Mouse (Mus musculus) small intestine, adult 2 months (tissue): Measurements from ENCODE around the gene F9.

ENCODE experiments used
- CTCF ChIP-seq: fragments of 200-500 bp; IDR thresholded peaks from 2 replicates; pipeline ENCODE4 v1.5.1; 2012; ENCODE audit warnings: low read depth, mild to moderate bottlenecking, control low read depth, inconsistent platforms, low read length, moderate library complexity, mixed read lengths; ENCODE audit not compliant: insufficient replicate concordance, insufficient read length; ENCODE audit errors: extremely low read depth
- POLR2A ChIP-seq: fragments of 200-500 bp; IDR thresholded peaks from 2 replicates; pipeline ENCODE4 v1.6.1; 2012; ENCODE audit warnings: low read depth, mild to moderate bottlenecking, control low read depth, inconsistent platforms, low read length, moderate library complexity

DNA sequence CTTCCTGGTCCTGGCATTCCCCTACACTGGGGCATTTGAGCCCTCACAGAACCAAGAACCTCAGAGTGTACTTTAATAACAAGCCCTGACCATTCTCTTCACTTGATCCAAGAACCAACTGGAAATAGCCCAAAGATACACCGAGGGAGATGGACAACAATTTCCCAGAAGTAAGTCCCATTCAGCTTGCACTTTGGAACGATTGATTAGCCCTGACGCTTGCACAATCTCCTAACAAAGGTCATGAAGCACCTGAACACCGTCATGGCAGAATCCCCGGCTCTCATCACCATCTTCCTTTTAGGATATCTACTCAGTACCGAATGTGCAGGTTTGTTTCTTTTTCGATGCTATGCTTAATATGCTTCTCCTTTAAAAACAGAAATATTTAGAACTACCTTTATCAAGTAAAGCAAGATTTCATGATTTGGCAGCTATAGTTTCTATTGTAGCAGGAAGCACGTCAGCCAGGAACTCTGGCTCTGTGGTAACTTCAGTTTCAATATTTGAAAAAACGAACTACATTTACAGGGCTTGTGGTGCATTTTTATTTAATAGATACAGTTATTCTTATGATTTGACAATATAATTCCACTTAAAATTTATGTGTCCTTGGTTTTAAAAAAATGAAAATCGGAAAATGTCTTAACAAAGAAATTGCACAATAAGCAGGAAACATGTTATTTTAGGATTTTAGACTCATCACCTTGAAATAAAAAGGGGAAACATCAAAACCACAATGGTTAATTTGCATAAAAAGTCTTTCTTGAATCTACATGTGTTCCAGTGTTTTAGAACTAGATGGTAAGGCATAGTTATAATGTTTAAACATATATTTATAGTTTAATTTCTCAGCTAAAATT, at the start of gene F9:
- TF ChIP-seq POLR2A (no peak), CTCF (no peak)
